Mouse (Mus musculus): Measurements from ENCODE around the gene F2r. TPM values are rescaled to one million over a fixed set of nuclear protein-coding genes. Genes with fewer than 3 reads are reported as not detected.
A peak's percentile ranks its signal among the peaks of the same experiment; 100 is the strongest.

F2r gene
- total and polyA plus RNA-seq, 3 experiments, result 0.02 TPM; not detected in 2

DNA sequence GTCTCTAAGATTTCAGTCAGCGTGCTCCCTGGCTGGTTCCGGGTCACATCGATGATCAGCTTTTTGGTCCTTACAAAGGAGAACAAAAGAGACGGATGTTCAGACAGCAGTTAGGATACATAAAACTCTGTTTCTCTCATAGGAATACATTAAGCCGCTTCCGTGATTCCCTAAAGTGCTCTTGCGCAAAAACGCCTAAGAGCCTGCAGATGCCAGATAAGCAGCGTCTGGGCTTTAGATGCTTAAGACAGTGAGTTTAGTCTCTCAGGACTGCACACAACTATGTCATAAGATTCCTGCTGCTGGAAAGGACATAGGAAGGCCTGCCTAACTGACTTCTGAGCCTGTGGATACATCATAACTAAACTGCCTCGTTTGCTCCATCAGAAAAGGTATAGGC lies 19.4 kb upstream of the F2r start:
- Histone ChIP-seq H3K27me3 (ENCODE audit: insufficient read depth, low read length) (no peaks in the 10 kb centered on the region), H3K4me3 (ENCODE audit: low read depth, low read length) (no peak overlapping the region), H3K9me3 (replicated peaks) (no peaks in the 10 kb centered on the region), H3K36me3 (replicated peaks) (peaks cover 3% of the 10 kb centered on the region), H3K4me1 (ENCODE audit: insufficient read depth, low read depth, low read length) (peaks cover 4% of the 10 kb centered on the region)
- TF ChIP-seq POLR2AphosphoS5 (IDR thresholded peaks at IDR 0.05; ENCODE audit: insufficient replicate concordance, low read depth, low read length), result no peak
- no peak for TF ChIP-seq GATA1 (IDR thresholded peaks at IDR 0.05; ENCODE audit: borderline replicate concordance, low read length)
- no peak for TF ChIP-seq TAL1 (conservative IDR thresholded peaks at IDR 0.05; ENCODE audit: low read depth, low read length)
- no peak for TF ChIP-seq GATA2 (IDR thresholded peaks at IDR 0.05; ENCODE audit: borderline replicate concordance, low read depth, low read length)
- TF ChIP-seq CTCF (IDR thresholded peaks at IDR 0.05; ENCODE audit: low read depth, low read length), result no peak
- DNase-seq (ENCODE audit: low spot score) (no peak), ATAC-seq (ENCODE audit: extremely low read depth, insufficient number of reproducible peaks, low FRiP score, poor library complexity, severe bottlenecking) (no peak)

DNA sequence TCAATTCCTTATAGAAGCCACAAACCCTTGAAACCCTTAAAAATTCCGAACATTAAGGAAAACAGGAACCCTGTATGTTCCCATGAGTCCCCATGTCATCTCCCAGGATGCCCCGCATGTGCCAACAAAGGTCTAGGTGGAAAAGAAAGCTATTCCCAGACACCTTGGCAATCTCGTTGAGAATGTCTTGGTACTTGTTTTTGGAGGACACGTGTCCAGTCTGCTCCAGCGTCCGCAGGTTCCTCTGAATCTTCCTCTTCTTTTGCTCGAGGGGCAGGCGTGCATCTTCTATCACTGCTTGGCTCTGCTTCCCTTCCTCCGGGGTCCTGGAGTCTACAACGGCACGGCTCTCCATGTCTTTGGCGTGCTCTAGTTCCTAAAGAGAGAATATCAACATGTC lies 17.0 kb upstream of the F2r start:
- TF ChIP-seq GATA2 (IDR thresholded peaks at IDR 0.05; ENCODE audit: borderline replicate concordance, low read depth, low read length) (no peak), POLR2AphosphoS5 (IDR thresholded peaks at IDR 0.05; ENCODE audit: insufficient replicate concordance, low read depth, low read length) (no peak), CTCF (IDR thresholded peaks at IDR 0.05; ENCODE audit: low read depth, low read length) (no peak), GATA1 (IDR thresholded peaks at IDR 0.05; ENCODE audit: borderline replicate concordance, low read length) (no peak), TAL1 (conservative IDR thresholded peaks at IDR 0.05; ENCODE audit: low read depth, low read length) (no peak)
- no peak for ATAC-seq (ENCODE audit: extremely low read depth, insufficient number of reproducible peaks, low FRiP score, poor library complexity, severe bottlenecking)
- H3K36me3 ChIP-seq (replicated peaks), result peaks cover 3% of the 10 kb centered on the region
- no peak for DNase-seq (ENCODE audit: low spot score)
- peaks cover 4% of the 10 kb centered on the region for H3K4me1 ChIP-seq (ENCODE audit: insufficient read depth, low read depth, low read length)
- no peaks in the 10 kb centered on the region for H3K27me3 ChIP-seq (ENCODE audit: insufficient read depth, low read length)
- no peak overlapping the region for H3K4me3 ChIP-seq (ENCODE audit: low read depth, low read length)
- no peaks in the 10 kb centered on the region for H3K9me3 ChIP-seq (replicated peaks)

DNA sequence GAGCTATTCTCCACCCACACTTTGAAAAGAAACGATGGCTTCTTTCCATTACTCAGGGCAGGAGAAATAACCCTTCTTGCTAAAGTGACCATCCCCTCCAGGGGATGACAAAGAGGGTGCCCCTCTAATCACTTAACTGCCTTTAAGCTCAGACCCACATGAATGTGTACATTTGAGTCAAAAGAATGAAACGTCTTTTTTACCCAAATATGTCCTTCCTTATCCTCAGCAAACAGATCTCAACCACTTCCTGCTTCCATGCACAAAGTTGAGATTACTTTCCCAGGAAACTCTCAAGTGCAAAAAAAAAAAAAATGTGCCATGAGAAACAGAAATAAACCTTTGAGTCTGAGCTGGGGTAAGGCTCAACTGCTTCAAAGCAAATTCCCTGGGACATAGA lies 16.2 kb upstream of the F2r start:
- no peak overlapping the region for H3K4me3 ChIP-seq (ENCODE audit: low read depth, low read length)
- peaks cover 8% of the 10 kb centered on the region for H3K36me3 ChIP-seq (replicated peaks)
- TF ChIP-seq GATA1 (IDR thresholded peaks at IDR 0.05; ENCODE audit: borderline replicate concordance, low read length), result no peak
- no peak for TF ChIP-seq GATA2 (IDR thresholded peaks at IDR 0.05; ENCODE audit: borderline replicate concordance, low read depth, low read length)
- no peak for TF ChIP-seq CTCF (IDR thresholded peaks at IDR 0.05; ENCODE audit: low read depth, low read length)
- no peak for TF ChIP-seq TAL1 (conservative IDR thresholded peaks at IDR 0.05; ENCODE audit: low read depth, low read length)
- no peak for TF ChIP-seq POLR2AphosphoS5 (IDR thresholded peaks at IDR 0.05; ENCODE audit: insufficient replicate concordance, low read depth, low read length)
- H3K27me3 ChIP-seq (ENCODE audit: insufficient read depth, low read length), result 0 out of 2 replicates have a peak, but pooled peaks cover 5% of the 10 kb centered on the region
- ATAC-seq (ENCODE audit: extremely low read depth, insufficient number of reproducible peaks, low FRiP score, poor library complexity, severe bottlenecking) (no peak), DNase-seq (ENCODE audit: low spot score) (no peak)
- peaks cover 7% of the 10 kb centered on the region for H3K4me1 ChIP-seq (ENCODE audit: insufficient read depth, low read depth, low read length)
- H3K9me3 ChIP-seq (replicated peaks), result no peaks in the 10 kb centered on the region

DNA sequence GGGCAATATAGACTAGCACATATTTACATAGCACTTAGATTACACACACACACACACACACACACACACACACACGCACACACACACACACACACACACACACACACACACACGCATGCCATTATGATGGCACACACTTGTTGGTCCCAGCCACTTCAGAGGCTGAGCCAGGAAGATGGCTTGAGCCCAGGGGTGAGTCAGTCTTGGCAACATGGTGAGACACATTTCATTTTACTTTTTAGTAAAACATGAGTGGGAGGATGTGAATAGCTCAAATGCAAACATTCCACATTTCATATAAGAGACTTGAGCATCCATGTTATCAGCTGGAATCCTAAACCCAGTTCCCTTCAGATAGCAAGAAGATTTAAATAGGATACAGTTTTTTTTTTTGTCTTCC lies 15.1 kb upstream of the F2r start:
- TF ChIP-seq CTCF (IDR thresholded peaks at IDR 0.05; ENCODE audit: low read depth, low read length) (no peak), GATA1 (IDR thresholded peaks at IDR 0.05; ENCODE audit: borderline replicate concordance, low read length) (no peak), TAL1 (conservative IDR thresholded peaks at IDR 0.05; ENCODE audit: low read depth, low read length) (no peak), POLR2AphosphoS5 (IDR thresholded peaks at IDR 0.05; ENCODE audit: insufficient replicate concordance, low read depth, low read length) (no peak), GATA2 (IDR thresholded peaks at IDR 0.05; ENCODE audit: borderline replicate concordance, low read depth, low read length) (no peak)
- H3K9me3 ChIP-seq (replicated peaks), result no peaks in the 10 kb centered on the region
- no peak overlapping the region for H3K4me3 ChIP-seq (ENCODE audit: low read depth, low read length)
- H3K36me3 ChIP-seq (replicated peaks), result peaks cover 11% of the 10 kb centered on the region
- ATAC-seq (ENCODE audit: extremely low read depth, insufficient number of reproducible peaks, low FRiP score, poor library complexity, severe bottlenecking) (no peak), DNase-seq (ENCODE audit: low spot score) (no peak)
- H3K27me3 ChIP-seq (ENCODE audit: insufficient read depth, low read length), result 0 out of 2 replicates have a peak, but pooled peaks cover 6% of the 10 kb centered on the region
- H3K4me1 ChIP-seq (ENCODE audit: insufficient read depth, low read depth, low read length), result peaks cover 7% of the 10 kb centered on the region

DNA sequence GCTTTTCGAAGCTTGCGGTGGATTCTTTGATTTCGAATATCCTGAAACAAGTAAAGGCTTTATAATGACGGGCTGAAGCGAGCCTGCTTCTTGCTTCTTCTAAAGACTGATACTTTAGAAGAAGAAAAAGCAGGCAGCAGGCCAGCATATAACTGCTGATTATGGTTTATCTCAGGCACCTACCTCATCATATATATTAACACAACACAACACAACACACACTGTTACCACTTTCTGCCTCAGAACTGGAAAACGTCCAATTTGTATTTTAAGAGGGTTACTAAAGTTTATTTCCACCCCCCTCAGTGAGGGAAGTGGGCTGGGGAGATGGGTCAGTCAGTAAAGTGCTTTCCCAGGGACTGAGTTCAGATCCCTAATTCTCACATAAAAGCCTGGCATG lies 13.9 kb upstream of the F2r start:
- Histone ChIP-seq H3K36me3 (replicated peaks) (peaks cover 13% of the 10 kb centered on the region), H3K4me1 (ENCODE audit: insufficient read depth, low read depth, low read length) (peaks cover 3% of the 10 kb centered on the region; the same call in 1 of the 2 replicates), H3K9me3 (replicated peaks) (no peaks in the 10 kb centered on the region), H3K4me3 (ENCODE audit: low read depth, low read length) (no peak overlapping the region), H3K27me3 (ENCODE audit: insufficient read depth, low read length) (0 out of 2 replicates have a peak, but pooled peaks cover 6% of the 10 kb centered on the region)
- ATAC-seq (ENCODE audit: extremely low read depth, insufficient number of reproducible peaks, low FRiP score, poor library complexity, severe bottlenecking) (no peak), DNase-seq (ENCODE audit: low spot score) (no peak)
- no peak for TF ChIP-seq CTCF (IDR thresholded peaks at IDR 0.05; ENCODE audit: low read depth, low read length)
- TF ChIP-seq GATA2 (IDR thresholded peaks at IDR 0.05; ENCODE audit: borderline replicate concordance, low read depth, low read length), result no peak
- TF ChIP-seq POLR2AphosphoS5 (IDR thresholded peaks at IDR 0.05; ENCODE audit: insufficient replicate concordance, low read depth, low read length), result no peak
- no peak for TF ChIP-seq GATA1 (IDR thresholded peaks at IDR 0.05; ENCODE audit: borderline replicate concordance, low read length)
- TF ChIP-seq TAL1 (conservative IDR thresholded peaks at IDR 0.05; ENCODE audit: low read depth, low read length), result no peak

DNA sequence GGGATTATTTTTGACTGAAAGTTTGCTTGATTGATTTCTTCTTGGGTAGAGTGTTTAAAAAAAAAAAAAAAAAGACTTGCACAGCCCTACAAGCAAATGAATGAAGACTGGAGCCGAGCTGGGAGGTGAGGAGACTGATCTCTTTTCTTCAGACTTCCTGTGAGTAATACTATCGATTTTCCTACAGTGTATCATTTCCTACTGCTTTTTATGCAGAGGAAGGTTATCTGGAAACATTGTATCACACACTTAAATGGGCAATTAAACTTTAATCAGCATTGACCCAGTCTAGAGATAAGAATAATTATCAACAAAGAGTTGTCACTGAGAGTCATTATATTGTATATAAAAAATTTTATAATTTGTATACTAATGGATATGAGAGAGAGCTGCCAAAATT lies 12.5 kb upstream of the F2r start:
- Histone ChIP-seq H3K4me1 (ENCODE audit: insufficient read depth, low read depth, low read length) (peaks cover 3% of the 10 kb centered on the region; the same call in 1 of the 2 replicates), H3K4me3 (ENCODE audit: low read depth, low read length) (no peak overlapping the region), H3K9me3 (replicated peaks) (no peaks in the 10 kb centered on the region), H3K27me3 (ENCODE audit: insufficient read depth, low read length) (0 out of 2 replicates have a peak, but pooled peaks cover 6% of the 10 kb centered on the region), H3K36me3 (replicated peaks) (peaks cover 13% of the 10 kb centered on the region)
- TF ChIP-seq POLR2AphosphoS5 (IDR thresholded peaks at IDR 0.05; ENCODE audit: insufficient replicate concordance, low read depth, low read length) (no peak), GATA2 (IDR thresholded peaks at IDR 0.05; ENCODE audit: borderline replicate concordance, low read depth, low read length) (no peak), CTCF (IDR thresholded peaks at IDR 0.05; ENCODE audit: low read depth, low read length) (no peak), GATA1 (IDR thresholded peaks at IDR 0.05; ENCODE audit: borderline replicate concordance, low read length) (no peak), TAL1 (conservative IDR thresholded peaks at IDR 0.05; ENCODE audit: low read depth, low read length) (no peak)
- ATAC-seq (ENCODE audit: extremely low read depth, insufficient number of reproducible peaks, low FRiP score, poor library complexity, severe bottlenecking), result peak; percentile 63
- DNase-seq (ENCODE audit: low spot score), result no peak
